Mouse (Mus musculus): Measurements from ENCODE around the gene Tmem163. TPM values are rescaled to one million over a fixed set of nuclear protein-coding genes. Genes with fewer than 3 reads are reported as not detected.

The Tmem163 gene
- polyA plus RNA-seq, 1 experiment: 10.6 TPM

GRCm38 (mm10) chr1:127523364-127523763 is 156.0 kb downstream of the Tmem163 start:
- Histone ChIP-seq H3K4me1 (ENCODE audit: control insufficient read depth, insufficient read depth, insufficient read length) (peaks cover 8% of the 10 kb centered on the region; the same call in 1 of the 2 replicates), H3K27ac (ENCODE audit: insufficient read depth, low read length) (no peak overlapping the region), H3K27me3 (ENCODE audit: control insufficient read depth, insufficient read depth, low read length) (no peaks in the 10 kb centered on the region), H3K4me3 (ENCODE audit: extremely low read depth, insufficient read depth, insufficient read length) (no peak overlapping the region), H3K36me3 (ENCODE audit: control insufficient read depth, insufficient read depth, low read length) (no peaks in the 10 kb centered on the region; the same call in 1 of the 2 replicates)
- 83% methylated on average over 8 of the region's 8 CpGs for WGBS
- no peak for TF ChIP-seq POLR2A (IDR thresholded peaks at IDR 0.05; ENCODE audit: low read depth, low read length)
- TF ChIP-seq CTCF (IDR thresholded peaks at IDR 0.05; ENCODE audit: extremely low read depth, insufficient read depth, insufficient read length, insufficient replicate concordance): no peak
- no peak for DNase-seq (ENCODE audit: low read depth in 1 of 2, low spot score in 2 of 2)

GRCm38 (mm10) chr1:127514888-127515287 is 164.5 kb downstream of the Tmem163 start:
- no peak overlapping the region for H3K4me3 ChIP-seq (ENCODE audit: extremely low read depth, insufficient read depth, insufficient read length)
- WGBS: 91% methylated on average over 10 of the region's 10 CpGs
- H3K4me1 ChIP-seq (ENCODE audit: control insufficient read depth, insufficient read depth, insufficient read length): peaks cover 21% of the 10 kb centered on the region; the same call in 1 of the 2 replicates
- no peak for DNase-seq (ENCODE audit: low read depth in 1 of 2, low spot score in 2 of 2)
- TF ChIP-seq CTCF (IDR thresholded peaks at IDR 0.05; ENCODE audit: extremely low read depth, insufficient read depth, insufficient read length, insufficient replicate concordance): no peak
- no peak for TF ChIP-seq POLR2A (IDR thresholded peaks at IDR 0.05; ENCODE audit: low read depth, low read length)
- H3K27ac ChIP-seq (ENCODE audit: insufficient read depth, low read length): peak overlapping the region; percentile 68
- H3K27me3 ChIP-seq (ENCODE audit: control insufficient read depth, insufficient read depth, low read length): no peaks in the 10 kb centered on the region
- H3K36me3 ChIP-seq (ENCODE audit: control insufficient read depth, insufficient read depth, low read length): no peaks in the 10 kb centered on the region

- H3K27me3 ChIP-seq (ENCODE audit: control insufficient read depth, insufficient read depth, low read length): no peaks in the 10 kb centered on the region
- no peak overlapping the region for H3K4me3 ChIP-seq (ENCODE audit: extremely low read depth, insufficient read depth, insufficient read length)
- 8% methylated on average over 3 of the region's 3 CpGs for WGBS
- H3K4me1 ChIP-seq (ENCODE audit: control insufficient read depth, insufficient read depth, insufficient read length): peaks cover 21% of the 10 kb centered on the region; the same call in 1 of the 2 replicates
- DNase-seq (ENCODE audit: low read depth in 1 of 2, low spot score in 2 of 2): peak; percentile 87 to 91
- H3K36me3 ChIP-seq (ENCODE audit: control insufficient read depth, insufficient read depth, low read length): no peaks in the 10 kb centered on the region
- TF ChIP-seq POLR2A (IDR thresholded peaks at IDR 0.05; ENCODE audit: low read depth, low read length): no peak
- TF ChIP-seq CTCF (IDR thresholded peaks at IDR 0.05; ENCODE audit: extremely low read depth, insufficient read depth, insufficient read length, insufficient replicate concordance): no peak
- peak overlapping the region; percentile 94 for H3K27ac ChIP-seq (ENCODE audit: insufficient read depth, low read length)
Measured at GRCm38 (mm10) chr1:127514479-127514878, 164.9 kb downstream of the Tmem163 start.

DNA sequence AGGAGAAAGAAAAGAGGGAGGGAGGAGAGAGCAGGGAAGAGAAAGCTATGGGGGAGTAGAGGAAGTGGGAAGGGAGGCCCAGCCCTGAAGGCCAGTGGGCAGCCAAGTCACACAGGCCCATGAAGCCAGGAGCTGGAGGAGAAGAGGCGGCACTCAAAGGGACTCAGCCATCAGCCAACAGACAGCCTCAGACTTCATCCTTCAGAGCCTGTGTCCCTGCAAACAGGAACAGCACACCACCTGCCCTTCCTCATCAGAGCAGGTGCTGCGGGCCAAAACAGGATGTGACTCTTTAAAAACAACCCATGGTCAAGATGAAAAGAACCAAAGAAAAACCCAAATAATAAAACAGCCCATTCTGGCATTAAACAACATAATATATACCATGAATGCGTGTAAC is 165.7 kb downstream of the Tmem163 start:
- H3K27me3 ChIP-seq (ENCODE audit: control insufficient read depth, insufficient read depth, low read length): no peaks in the 10 kb centered on the region
- peaks cover 21% of the 10 kb centered on the region; the same call in 1 of the 2 replicates for H3K4me1 ChIP-seq (ENCODE audit: control insufficient read depth, insufficient read depth, insufficient read length)
- TF ChIP-seq CTCF (IDR thresholded peaks at IDR 0.05; ENCODE audit: extremely low read depth, insufficient read depth, insufficient read length, insufficient replicate concordance): no peak
- peak; percentile 58; the same call in 1 of the 2 replicates for TF ChIP-seq POLR2A (IDR thresholded peaks at IDR 0.05; ENCODE audit: low read depth, low read length)
- WGBS: 13% methylated on average over 3 of the region's 3 CpGs
- H3K36me3 ChIP-seq (ENCODE audit: control insufficient read depth, insufficient read depth, low read length): 0 out of 2 replicates have a peak, but pooled peaks cover 1% of the 10 kb centered on the region
- no peak overlapping the region for H3K4me3 ChIP-seq (ENCODE audit: extremely low read depth, insufficient read depth, insufficient read length)
- DNase-seq (ENCODE audit: low read depth in 1 of 2, low spot score in 2 of 2): peak; percentile 64 to 70
- H3K27ac ChIP-seq (ENCODE audit: insufficient read depth, low read length): peak overlapping the region; percentile 98

GRCm38 (mm10) chr1:127513140-127513539 is 166.2 kb downstream of the Tmem163 start:
- peak; percentile 27 to 59 for DNase-seq (ENCODE audit: low read depth in 1 of 2, low spot score in 2 of 2)
- Histone ChIP-seq H3K4me3 (ENCODE audit: extremely low read depth, insufficient read depth, insufficient read length) (no peak overlapping the region), H3K4me1 (ENCODE audit: control insufficient read depth, insufficient read depth, insufficient read length) (peaks cover 21% of the 10 kb centered on the region; the same call in 1 of the 2 replicates), H3K27ac (ENCODE audit: insufficient read depth, low read length) (peak overlapping the region; percentile 98), H3K27me3 (ENCODE audit: control insufficient read depth, insufficient read depth, low read length) (no peaks in the 10 kb centered on the region), H3K36me3 (ENCODE audit: control insufficient read depth, insufficient read depth, low read length) (0 out of 2 replicates have a peak, but pooled peaks cover 1% of the 10 kb centered on the region)
- WGBS: 16% methylated on average over 8 of the region's 8 CpGs
- TF ChIP-seq POLR2A (IDR thresholded peaks at IDR 0.05; ENCODE audit: low read depth, low read length): no peak

DNA sequence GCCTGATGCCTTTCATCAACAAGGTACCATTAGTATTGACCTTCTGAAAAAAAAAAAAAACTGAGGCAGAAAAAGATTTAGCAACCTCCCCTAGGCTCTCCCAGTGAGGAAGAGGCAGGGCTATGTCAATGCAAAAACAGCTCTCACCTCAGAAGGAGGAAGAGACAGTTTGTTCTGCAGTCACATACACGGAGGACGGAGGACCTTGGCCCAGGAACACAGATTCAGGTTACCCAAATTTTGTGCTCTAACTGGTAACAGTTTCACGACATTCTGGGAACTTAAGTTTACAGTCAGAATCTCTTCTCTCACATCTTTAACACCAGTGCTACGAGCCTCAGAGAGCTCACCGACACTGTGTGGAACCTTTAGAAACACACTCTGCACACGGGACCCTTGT is 166.6 kb downstream of the Tmem163 start:
- TF ChIP-seq CTCF (IDR thresholded peaks at IDR 0.05; ENCODE audit: extremely low read depth, insufficient read depth, insufficient read length, insufficient replicate concordance) (no peak), POLR2A (IDR thresholded peaks at IDR 0.05; ENCODE audit: low read depth, low read length) (peak; percentile 72; the same call in 1 of the 2 replicates)
- no peaks in the 10 kb centered on the region for H3K27me3 ChIP-seq (ENCODE audit: control insufficient read depth, insufficient read depth, low read length)
- peak; percentile 26 to 50 for DNase-seq (ENCODE audit: low read depth in 1 of 2, low spot score in 2 of 2)
- H3K4me1 ChIP-seq (ENCODE audit: control insufficient read depth, insufficient read depth, insufficient read length): peaks cover 21% of the 10 kb centered on the region; the same call in 1 of the 2 replicates
- peak overlapping the region; percentile 98 for H3K27ac ChIP-seq (ENCODE audit: insufficient read depth, low read length)
- H3K36me3 ChIP-seq (ENCODE audit: control insufficient read depth, insufficient read depth, low read length): 0 out of 2 replicates have a peak, but pooled peaks cover 1% of the 10 kb centered on the region
- no peak overlapping the region for H3K4me3 ChIP-seq (ENCODE audit: extremely low read depth, insufficient read depth, insufficient read length)
- WGBS: 18% methylated on average over 6 of the region's 6 CpGs

DNA sequence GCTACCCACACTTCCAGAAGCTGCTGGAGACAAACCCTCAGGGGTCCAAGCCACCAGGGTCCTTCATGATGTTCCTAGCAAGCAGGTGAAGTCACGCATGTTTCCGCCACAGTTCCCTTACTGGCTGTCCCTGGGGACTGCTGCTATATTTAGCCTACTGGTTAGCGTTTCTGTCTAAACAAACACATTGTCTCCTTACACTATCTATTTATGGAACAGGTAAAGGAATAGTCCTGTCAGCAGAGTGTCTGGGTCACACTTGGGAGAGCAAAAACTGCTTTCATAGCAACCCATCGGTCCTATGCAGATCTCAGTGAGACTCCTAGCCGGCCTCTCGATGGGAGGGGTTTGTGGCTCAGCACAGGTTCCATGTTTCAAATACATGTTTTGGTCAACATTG is 168.0 kb downstream of the Tmem163 start:
- peak in 1 of 2 experiments; percentile 72 for DNase-seq (ENCODE audit: low read depth in 1 of 2, low spot score in 2 of 2)
- WGBS: 53% methylated on average over 6 of the region's 6 CpGs
- Histone ChIP-seq H3K4me1 (ENCODE audit: control insufficient read depth, insufficient read depth, insufficient read length) (peaks cover 29% of the 10 kb centered on the region; the same call in 1 of the 2 replicates), H3K27ac (ENCODE audit: insufficient read depth, low read length) (peak overlapping the region; percentile 98), H3K36me3 (ENCODE audit: control insufficient read depth, insufficient read depth, low read length) (0 out of 2 replicates have a peak, but pooled peaks cover 1% of the 10 kb centered on the region), H3K27me3 (ENCODE audit: control insufficient read depth, insufficient read depth, low read length) (no peaks in the 10 kb centered on the region), H3K4me3 (ENCODE audit: extremely low read depth, insufficient read depth, insufficient read length) (no peak overlapping the region)
- TF ChIP-seq POLR2A (IDR thresholded peaks at IDR 0.05; ENCODE audit: low read depth, low read length) (no peak), CTCF (IDR thresholded peaks at IDR 0.05; ENCODE audit: extremely low read depth, insufficient read depth, insufficient read length, insufficient replicate concordance) (no peak)
